Mouse (Mus musculus) hindbrain, embryonic 14.5 days (tissue): ENCODE measurements around the gene R3hdm2. TPM values are rescaled to one million over a fixed set of nuclear protein-coding genes. Genes with fewer than 3 reads are reported as not detected.
A peak's percentile ranks its signal among the peaks of the same experiment; 100 is the strongest.

Source experiments
- ATAC-seq: fragments of 200-750 bp; cut with Nextera tagmentation; 2 replicates; pipeline ENCODE4 v1.8.0; 2017; ENCODE audit warnings: moderate number of reproducible peaks, mild to moderate bottlenecking, moderate TSS enrichment, moderate library complexity; ENCODE audit not compliant: low FRiP score
- DNase-seq: peaks from one replicate; pipeline ENCODE4 v3.0.0-alpha.2; 2015; ENCODE audit warnings: low spot score
- H3K27ac ChIP-seq: fragments of 300-500 bp; sonication (generic); 2 replicates; pipeline ENCODE4 v1.5.1; 2014; ENCODE audit warnings: mild to moderate bottlenecking, moderate library complexity
- H3K27me3 ChIP-seq: fragments of 300-500 bp; sonication (generic); 2 replicates; pipeline ENCODE4 v1.6.1; 2014; ENCODE audit warnings: mild to moderate bottlenecking, low read length, mixed read lengths; ENCODE audit not compliant: control insufficient read depth, insufficient read depth
- H3K36me3 ChIP-seq: fragments of 300-500 bp; sonication (generic); replicated peaks from 2 replicates; pipeline ENCODE4 v1.6.1; 2014; ENCODE audit not compliant: control insufficient read depth, insufficient read depth
- H3K4me1 ChIP-seq: fragments of 300-500 bp; sonication (generic); replicated peaks from 2 replicates; pipeline ENCODE4 v1.6.1; 2014; ENCODE audit warnings: antibody characterized with exemption, low read length, mixed read lengths; ENCODE audit not compliant: control insufficient read depth, insufficient read depth
- H3K4me2 ChIP-seq: fragments of 300-500 bp; sonication (generic); replicated peaks from 2 replicates; pipeline ENCODE4 v1.6.1; 2014; ENCODE audit warnings: mild to moderate bottlenecking, moderate library complexity
- H3K4me3 ChIP-seq: fragments of 300-500 bp; sonication (generic); replicated peaks from 2 replicates; pipeline ENCODE4 v1.5.1; 2014; ENCODE audit warnings: mild to moderate bottlenecking, low read length
- H3K9ac ChIP-seq: fragments of 300-500 bp; sonication (generic); 2 replicates; pipeline ENCODE4 v1.6.1; 2014
- H3K9me3 ChIP-seq: fragments of 300-500 bp; sonication (generic); 2 replicates; pipeline ENCODE4 v1.6.1; 2016; ENCODE audit warnings: low read length; ENCODE audit not compliant: control insufficient read depth
- WGBS: fragments of 180-500 bp; shearing (Covaris S2); extraction: QIAGEN DNeasy Blood & Tissue Kit; methylation state at CpG from one replicate; pipeline ENCODE4 v1.1.7; 2014; 5-methylcytosine and 5-hydroxymethylcytosine counted together
- polyA plus RNA-seq: library from polyadenylated mRNA; unstranded; fragments of >200 nt; fragmentation: Nextera tagmentation; extraction: Ambion mirVana; gene quantifications from 2 replicates; pipeline ENCODE4 v1.2.1, GENCODE M21; 2014

Gene R3hdm2
- polyA plus RNA-seq, result 32.3 and 37.8 TPM in 2 replicates

- Histone ChIP-seq H3K27ac (peak within 1 kb of the TSS; percentile 93), H3K4me3 (peak within 1 kb of the TSS; percentile 64)
- under 1% methylated on average over 39 of the region's 53 CpGs for WGBS
These were observed at the start of gene R3hdm2 for GRCm38 (mm10) chr10:127380251-127380691. Gene R3hdm2 (plus strand): TSS chr10:127380327.

DNA sequence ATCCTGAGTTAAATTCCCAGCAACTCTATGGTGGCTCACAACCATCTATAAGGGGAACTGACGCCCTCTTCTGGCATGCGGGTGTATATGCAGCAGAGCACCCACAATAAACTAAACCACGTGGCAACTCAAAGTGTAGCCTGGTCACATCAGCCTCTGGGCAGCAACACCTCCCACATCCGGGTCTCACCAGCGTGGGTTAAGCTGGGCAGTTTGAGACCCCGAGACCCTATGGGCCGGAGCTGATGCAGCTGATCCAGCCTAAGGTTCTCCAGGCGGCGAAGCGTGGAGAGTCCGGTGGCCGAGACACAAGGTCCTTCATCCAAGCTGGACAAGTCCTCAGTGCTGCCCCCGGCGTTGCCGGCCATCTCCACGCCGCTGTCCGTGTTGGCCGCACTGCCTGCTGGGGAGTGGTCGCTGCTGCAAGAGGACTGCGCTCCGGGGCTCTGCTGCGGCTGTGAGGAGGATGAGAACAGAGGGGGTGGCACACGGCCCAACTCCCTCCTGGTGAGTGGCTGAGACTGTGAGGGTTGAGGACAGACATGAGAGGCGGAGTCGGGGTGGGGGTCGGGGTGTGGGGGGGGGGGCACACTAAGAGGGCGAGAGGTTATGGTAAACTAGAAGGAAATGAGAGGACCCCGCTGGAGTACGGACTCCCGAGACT lies 47.8 kb upstream of the R3hdm2 start:
- DNase-seq (no peak), ATAC-seq (no peak)
- no peaks in the 10 kb centered on the region for H3K4me1 ChIP-seq
- H3K9me3 ChIP-seq, result no peaks in the 10 kb centered on the region
- H3K9ac ChIP-seq, result peak overlapping the region; percentile 34
- H3K27me3 ChIP-seq, result peaks cover 30% of the 10 kb centered on the region
- H3K4me3 ChIP-seq, result 0 out of 2 replicates have a peak overlapping the region, but pooled peaks have one; percentile 11
- H3K36me3 ChIP-seq, result no peaks in the 10 kb centered on the region
- peak overlapping the region; percentile 42 for H3K4me2 ChIP-seq
- WGBS, result 32% methylated on average over 31 of the region's 31 CpGs
- no peak overlapping the region for H3K27ac ChIP-seq

More at GRCm38 (mm10) chr10:127380251-127380691, at the start of gene R3hdm2:
- peak; percentile 94 for ATAC-seq
- H3K27me3 ChIP-seq, result no peaks in the 10 kb centered on the region
- peak; percentile 94 for DNase-seq
- no peaks in the 10 kb centered on the region for H3K36me3 ChIP-seq
- peaks cover 10% of the 10 kb centered on the region; the same call in 1 of the 2 replicates for H3K4me1 ChIP-seq
- H3K9me3 ChIP-seq, result no peaks in the 10 kb centered on the region
- peak within 1 kb of the TSS; percentile 75 for H3K4me2 ChIP-seq
- H3K9ac ChIP-seq, result peak within 1 kb of the TSS; percentile 93

GRCm38 (mm10) chr10:127333152-127333551 lies 47.0 kb upstream of the R3hdm2 start:
- 72% methylated on average over 5 of the region's 5 CpGs for WGBS
- DNase-seq, result no peak
- H3K9me3 ChIP-seq, result no peaks in the 10 kb centered on the region
- no peak overlapping the region for H3K4me3 ChIP-seq
- no peaks in the 10 kb centered on the region for H3K36me3 ChIP-seq
- no peak overlapping the region for H3K4me2 ChIP-seq
- no peak for ATAC-seq
- no peak overlapping the region for H3K9ac ChIP-seq
- H3K4me1 ChIP-seq, result no peaks in the 10 kb centered on the region
- no peak overlapping the region for H3K27ac ChIP-seq
- peaks cover 22% of the 10 kb centered on the region for H3K27me3 ChIP-seq

GRCm38 (mm10) chr10:127335271-127335670 lies 44.9 kb upstream of the R3hdm2 start:
- 54% methylated on average over 1 of the region's 1 CpGs for WGBS
- no peak overlapping the region for H3K4me3 ChIP-seq
- no peak overlapping the region for H3K27ac ChIP-seq
- peaks cover 14% of the 10 kb centered on the region for H3K27me3 ChIP-seq
- peaks cover 14% of the 10 kb centered on the region; the same call in 1 of the 2 replicates for H3K4me1 ChIP-seq
- H3K9me3 ChIP-seq, result no peaks in the 10 kb centered on the region
- no peaks in the 10 kb centered on the region for H3K36me3 ChIP-seq
- H3K9ac ChIP-seq, result no peak overlapping the region
- DNase-seq (no peak), ATAC-seq (no peak)
- no peak overlapping the region for H3K4me2 ChIP-seq

DNA sequence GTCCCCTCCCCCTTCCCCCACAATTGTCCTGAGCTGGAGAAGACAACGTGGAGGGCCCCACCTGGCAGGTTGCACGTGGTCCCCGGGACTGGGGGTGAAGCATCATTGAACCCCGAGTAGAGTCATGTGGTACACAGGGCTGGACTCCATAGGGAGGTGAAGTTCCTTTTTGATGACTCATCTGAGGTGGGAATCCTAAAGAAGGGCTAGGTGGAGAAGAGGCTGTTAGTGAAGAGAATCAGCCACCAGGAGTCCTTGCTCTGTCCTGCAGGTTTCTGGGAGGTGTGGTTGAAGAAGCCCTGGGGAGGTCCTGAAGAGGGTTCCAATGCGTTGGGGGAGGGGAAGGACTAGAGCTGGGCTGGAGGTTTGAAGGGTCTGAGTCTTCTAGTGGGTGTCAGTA lies 43.2 kb upstream of the R3hdm2 start:
- H3K36me3 ChIP-seq, result no peaks in the 10 kb centered on the region
- DNase-seq (no peak), ATAC-seq (no peak)
- H3K4me1 ChIP-seq, result peaks cover 18% of the 10 kb centered on the region; the same call in 1 of the 2 replicates
- peaks cover 30% of the 10 kb centered on the region for H3K27me3 ChIP-seq
- H3K4me2 ChIP-seq, result no peak overlapping the region
- 69% methylated on average over 5 of the region's 5 CpGs for WGBS
- H3K27ac ChIP-seq, result no peak overlapping the region
- H3K9me3 ChIP-seq, result no peaks in the 10 kb centered on the region
- H3K9ac ChIP-seq, result no peak overlapping the region
- no peak overlapping the region for H3K4me3 ChIP-seq

GRCm38 (mm10) chr10:127337536-127338099 lies 42.5 kb upstream of the R3hdm2 start:
- Histone ChIP-seq H3K27me3 (peaks cover 37% of the 10 kb centered on the region), H3K27ac (no peak overlapping the region), H3K4me1 (peaks cover 18% of the 10 kb centered on the region; the same call in 1 of the 2 replicates), H3K4me3 (no peak overlapping the region), H3K9ac (no peak overlapping the region), H3K36me3 (no peaks in the 10 kb centered on the region), H3K9me3 (no peaks in the 10 kb centered on the region), H3K4me2 (no peak overlapping the region)
- ATAC-seq, result no peak
- DNase-seq, result no peak
- 84% methylated on average over 6 of the region's 6 CpGs for WGBS

DNA sequence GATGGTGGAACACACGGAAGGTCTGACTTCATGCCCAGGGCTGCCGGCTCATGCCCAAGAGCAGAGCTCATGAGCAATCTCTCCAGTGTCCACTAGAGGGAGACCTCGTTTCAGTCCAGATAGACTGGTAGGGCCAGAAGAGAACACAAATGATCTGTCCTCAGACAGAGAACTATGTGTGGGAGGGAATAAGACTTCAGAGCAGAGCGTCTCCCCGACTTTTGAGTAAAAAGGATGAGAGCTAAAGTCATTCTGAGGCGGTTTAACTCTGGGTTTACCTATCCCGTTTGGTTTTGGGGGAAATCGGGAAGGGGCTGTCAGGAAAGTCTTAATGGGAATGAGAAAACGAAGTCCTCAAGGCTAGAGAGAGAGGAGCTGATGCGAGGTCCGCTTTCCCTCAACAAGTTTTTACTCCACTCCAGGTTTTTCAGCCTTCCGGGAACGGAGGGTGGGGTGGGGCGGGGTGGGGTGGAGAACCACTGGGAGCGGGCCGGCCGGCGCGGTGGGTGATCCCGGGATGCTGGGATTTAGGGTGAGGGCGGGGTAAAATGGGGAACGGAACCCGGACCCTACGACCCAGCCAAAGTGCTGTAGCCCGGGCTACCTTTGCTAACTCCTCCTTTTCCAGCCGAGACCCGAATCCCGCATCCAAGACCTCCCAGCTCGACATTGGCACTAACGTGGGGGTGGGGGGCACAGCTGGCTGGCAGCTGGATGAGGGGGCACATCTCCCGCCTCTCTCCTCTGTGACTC lies 41.0 kb upstream of the R3hdm2 start:
- Histone ChIP-seq H3K9me3 (no peaks in the 10 kb centered on the region), H3K4me1 (peaks cover 18% of the 10 kb centered on the region; the same call in 1 of the 2 replicates), H3K9ac (0 out of 2 replicates have a peak overlapping the region, but pooled peaks have one; percentile 31), H3K27me3 (peaks cover 37% of the 10 kb centered on the region), H3K36me3 (no peaks in the 10 kb centered on the region), H3K4me2 (peak overlapping the region; percentile 52), H3K27ac (peak overlapping the region; percentile 61), H3K4me3 (peak overlapping the region; percentile 31)
- ATAC-seq (peak; percentile 82), DNase-seq (peak; percentile 93)
- WGBS, result under 1% methylated on average over 31 of the region's 31 CpGs

DNA sequence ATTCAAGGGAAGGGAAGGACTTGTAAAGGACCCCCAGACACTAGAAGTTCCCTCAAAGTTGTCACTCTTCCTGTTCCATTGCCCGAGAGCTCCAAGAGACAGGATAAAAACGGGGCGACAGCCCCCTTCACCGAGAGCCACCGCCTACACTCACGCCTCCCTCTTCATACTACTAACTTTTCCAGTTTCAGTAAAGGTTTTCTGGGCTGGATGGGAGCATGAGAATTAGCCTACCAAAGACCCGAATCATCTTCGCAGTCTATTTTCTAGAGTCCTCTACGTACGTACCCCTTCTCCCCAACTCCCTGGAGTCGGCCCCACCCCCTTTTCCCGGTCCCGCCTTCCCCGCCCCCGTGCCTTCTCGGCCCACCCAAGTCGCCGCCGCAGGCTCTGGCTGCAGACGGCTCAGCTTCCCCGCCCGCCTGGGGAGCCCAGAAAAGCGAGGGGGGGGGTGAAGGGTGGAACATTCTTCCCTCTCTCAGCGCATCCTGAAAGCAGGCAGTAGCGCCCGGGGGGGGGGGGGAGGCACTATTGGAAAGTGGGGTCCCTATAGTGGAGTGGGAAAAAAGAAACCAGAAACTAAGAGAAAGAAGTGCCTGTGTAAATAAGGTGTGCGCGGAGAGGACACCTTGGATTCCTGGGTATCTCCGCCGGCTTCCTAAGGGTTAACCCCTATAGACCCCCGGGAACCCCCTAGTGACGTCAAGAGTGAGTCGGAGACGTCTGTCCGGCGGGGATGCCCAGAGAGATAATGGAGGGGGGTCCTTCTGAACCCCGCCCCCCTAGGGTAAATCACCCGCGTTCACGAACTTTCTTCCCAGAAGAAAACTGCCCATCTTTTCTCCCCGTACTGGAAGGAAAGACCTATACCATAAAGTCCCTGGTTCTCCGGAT lies 40.2 kb upstream of the R3hdm2 start:
- H3K27me3 ChIP-seq, result peaks cover 37% of the 10 kb centered on the region
- H3K4me2 ChIP-seq, result peak overlapping the region; percentile 52
- DNase-seq (no peak), ATAC-seq (peak; percentile 18; the same call in 1 of the 2 replicates)
- H3K27ac ChIP-seq, result peak overlapping the region; percentile 61
- WGBS, result under 1% methylated on average over 39 of the region's 42 CpGs
- H3K9me3 ChIP-seq, result no peaks in the 10 kb centered on the region
- H3K4me3 ChIP-seq, result peak overlapping the region; percentile 31
- H3K9ac ChIP-seq, result peak overlapping the region; percentile 31; the same call in 1 of the 2 replicates
- no peaks in the 10 kb centered on the region for H3K36me3 ChIP-seq
- peaks cover 18% of the 10 kb centered on the region; the same call in 1 of the 2 replicates for H3K4me1 ChIP-seq
